Mouse (Mus musculus): ENCODE measurements around the gene Trim12a. TPM values are rescaled to one million over a fixed set of nuclear protein-coding genes. Genes with fewer than 3 reads are reported as not detected.
"Not testable (repeated sequence)": the region's sequence is repeated elsewhere in the genome, so short reads cannot be mapped to it uniquely, and the experiment has no call there.

Gene Trim12a
- polyA plus RNA-seq, 1 experiment from 2014 or later: 3.1 TPM

DNA sequence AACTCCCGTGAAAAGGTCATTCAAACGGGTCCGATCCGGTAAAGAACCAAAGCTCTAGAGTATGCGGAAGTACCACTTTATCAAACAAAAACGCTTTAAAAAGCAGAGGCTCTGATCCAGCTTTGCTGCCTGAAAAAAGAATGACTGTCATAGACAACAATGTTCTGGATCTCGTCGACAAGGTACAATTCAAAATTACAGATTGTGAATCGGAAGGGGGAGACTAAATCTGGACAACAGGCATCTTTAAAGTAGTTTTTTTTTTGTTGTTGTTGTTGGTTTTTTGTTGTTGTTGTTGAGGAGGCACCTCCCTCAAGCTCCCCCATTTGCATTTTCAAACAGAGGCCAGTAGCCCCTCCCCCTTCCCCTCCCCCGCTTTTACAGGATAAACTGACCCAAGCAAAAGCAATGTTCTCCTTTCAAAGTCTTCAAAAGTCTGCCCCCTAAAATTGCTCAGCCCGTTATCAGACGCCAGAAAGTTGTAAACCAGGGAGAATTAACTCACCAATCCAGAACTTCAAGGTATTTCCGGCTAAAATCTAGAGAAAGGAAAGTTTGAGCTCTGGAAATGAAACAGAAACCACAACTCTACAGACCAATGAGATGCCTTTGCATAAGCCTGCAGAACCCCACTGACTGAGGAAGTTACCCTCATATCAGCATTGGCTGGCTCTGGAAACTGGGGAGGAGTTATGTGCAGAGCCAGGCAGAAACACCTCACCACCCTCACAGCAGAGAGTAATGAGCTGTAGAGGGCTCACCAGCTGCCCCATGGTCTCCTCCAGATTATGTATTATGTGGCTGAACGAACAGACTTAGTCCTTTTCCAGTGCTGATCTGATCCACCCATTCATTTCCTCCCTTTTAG is 27.5 kb downstream of the Trim12a start, which contains the start of gene Trim5:
Trim5 (minus strand) TSS at position 519 of the 868 bp plus-strand sequence.
- not testable (repeated sequence) for H3K4me3 ChIP-seq; H3K36me3 ChIP-seq; H3K27me3 ChIP-seq; H3K27ac ChIP-seq (replicated peaks); H3K9ac ChIP-seq; ATAC-seq (ENCODE audit: low read depth); H3K9me3 ChIP-seq; H3K4me2 ChIP-seq; H3K4me1 ChIP-seq (replicated peaks)
- 48% methylated on average over 14 of the region's 14 CpGs for WGBS

DNA sequence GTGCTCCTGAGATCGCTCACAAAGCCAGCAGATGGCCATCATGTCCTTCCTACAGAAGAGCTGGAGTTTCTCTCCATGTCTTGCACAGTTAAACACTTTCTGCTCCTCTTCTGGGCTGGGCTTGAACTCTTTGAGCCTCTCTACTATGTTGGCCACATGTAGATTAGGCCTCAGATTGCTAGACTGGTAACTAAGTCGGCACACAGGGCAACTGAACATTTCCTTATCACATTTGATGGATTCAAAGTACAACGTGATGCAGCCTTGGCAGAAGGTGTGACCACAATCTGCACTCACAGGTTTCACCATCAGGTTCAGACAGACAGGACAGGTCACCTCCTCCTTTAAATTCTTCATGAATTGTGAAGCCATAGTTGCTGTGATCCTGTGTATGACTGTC is 35.9 kb downstream of the Trim12a start:
- not testable (repeated sequence) for H3K4me1 ChIP-seq (replicated peaks); H3K36me3 ChIP-seq; H3K9me3 ChIP-seq; H3K9ac ChIP-seq; H3K4me2 ChIP-seq; ATAC-seq (ENCODE audit: low read depth); H3K27me3 ChIP-seq; H3K27ac ChIP-seq (replicated peaks); H3K4me3 ChIP-seq
- WGBS: 85% methylated on average over 3 of the region's 3 CpGs

DNA sequence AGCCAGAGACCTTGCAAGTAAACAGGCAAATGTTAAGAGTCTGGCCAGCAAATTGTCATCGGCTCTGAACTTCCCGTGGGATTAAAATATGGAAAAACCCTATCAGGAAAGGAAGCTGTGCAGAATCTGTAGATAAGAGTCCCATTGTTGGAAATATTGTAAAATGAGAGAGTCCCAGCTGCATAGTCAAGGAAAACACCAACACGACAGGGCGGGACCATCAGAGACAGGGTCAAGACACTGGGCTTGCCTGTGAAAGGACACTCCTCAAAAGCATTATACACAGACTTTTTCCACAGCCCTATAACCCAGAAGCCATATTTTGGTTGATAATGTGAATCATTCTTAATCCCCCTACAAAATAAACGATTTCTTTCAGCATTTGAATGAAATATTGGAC is 49.9 kb downstream of the Trim12a start:
- not testable (repeated sequence) for H3K4me1 ChIP-seq (replicated peaks); H3K9ac ChIP-seq; ATAC-seq (ENCODE audit: low read depth); H3K9me3 ChIP-seq; H3K27ac ChIP-seq (replicated peaks); H3K4me2 ChIP-seq; H3K4me3 ChIP-seq; H3K27me3 ChIP-seq; H3K36me3 ChIP-seq
- WGBS: 89% methylated on average over 5 of the region's 5 CpGs

DNA sequence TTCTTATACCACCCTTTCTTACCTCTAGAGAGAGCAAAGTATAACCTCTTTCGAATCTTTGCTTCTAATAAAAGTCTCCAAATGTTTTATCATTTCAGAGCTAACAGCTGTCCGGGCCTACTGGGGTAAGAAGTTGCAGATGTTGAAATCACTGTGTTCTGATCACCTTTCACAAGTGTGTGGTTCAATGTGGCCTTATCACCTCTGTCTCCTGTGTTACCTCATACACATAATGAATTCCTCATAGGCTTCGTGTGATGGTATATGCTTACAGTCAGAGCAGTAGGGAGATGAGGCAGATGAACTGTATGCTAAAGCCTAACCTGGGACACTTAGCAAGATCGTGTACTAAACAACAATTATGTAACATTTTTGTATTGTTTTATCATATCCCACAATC is 54.9 kb downstream of the Trim12a start:
- H3K36me3 ChIP-seq, H3K27me3 ChIP-seq: not testable (repeated sequence)

More for the DNA sequence above, 54.9 kb downstream of the Trim12a start:
- H3K4me2 ChIP-seq; ATAC-seq (ENCODE audit: low read depth); H3K4me3 ChIP-seq; H3K9ac ChIP-seq; H3K4me1 ChIP-seq (replicated peaks); H3K27ac ChIP-seq (replicated peaks); H3K9me3 ChIP-seq: not testable (repeated sequence)
- 85% methylated on average over 4 of the region's 4 CpGs for WGBS

Other genes with a start within 250 kb of the Trim12a start
- not detected in 2 replicates for gene Olfr644, start 243.6 kb downstream of the Trim12a start, polyA plus RNA-seq (2015; fragmentation: Nextera tagmentation; extraction: Ambion mirVana)
- gene Olfr645, start 230.0 kb downstream of the Trim12a start, polyA plus RNA-seq (2015; fragmentation: Nextera tagmentation; extraction: Ambion mirVana): not detected in 2 replicates
- gene Olfr646, start 210.6 kb downstream of the Trim12a start, polyA plus RNA-seq (2015; fragmentation: Nextera tagmentation; extraction: Ambion mirVana): not detected in 2 replicates
- not detected in 2 replicates for gene Ubqln5, start 185.6 kb downstream of the Trim12a start, polyA plus RNA-seq (2015; fragmentation: Nextera tagmentation; extraction: Ambion mirVana)
- not detected in 2 replicates for gene Olfr643, start 178.1 kb downstream of the Trim12a start, polyA plus RNA-seq (2015; fragmentation: Nextera tagmentation; extraction: Ambion mirVana)
- not detected in 2 replicates for gene Ubqln3, start 172.2 kb downstream of the Trim12a start, polyA plus RNA-seq (2015; fragmentation: Nextera tagmentation; extraction: Ambion mirVana)
- gene Ubqlnl, start 164.9 kb downstream of the Trim12a start, polyA plus RNA-seq (2015; fragmentation: Nextera tagmentation; extraction: Ambion mirVana): not detected in 2 replicates
- gene Olfm5, start 150.6 kb downstream of the Trim12a start, polyA plus RNA-seq (2015; fragmentation: Nextera tagmentation; extraction: Ambion mirVana): not detected in 2 replicates
- 0.23 and 0.25 TPM in 2 replicates for gene Olfr648, start 132.1 kb downstream of the Trim12a start, polyA plus RNA-seq (2015; fragmentation: Nextera tagmentation; extraction: Ambion mirVana)
- gene Olfr649, start 119.5 kb downstream of the Trim12a start, polyA plus RNA-seq (2015; fragmentation: Nextera tagmentation; extraction: Ambion mirVana): not detected in 2 replicates
- 0.47 and 0.83 TPM in 2 replicates for gene Trim6, start 96.7 kb downstream of the Trim12a start, polyA plus RNA-seq (2015; fragmentation: Nextera tagmentation; extraction: Ambion mirVana)
- 0.84 TPM in 2 replicates for gene Trim34a, start 71.0 kb downstream of the Trim12a start, polyA plus RNA-seq (2015; fragmentation: Nextera tagmentation; extraction: Ambion mirVana)
- 0.08 and 0.14 TPM in 2 replicates for gene Trim5, start 27.4 kb downstream of the Trim12a start, polyA plus RNA-seq (2015; fragmentation: Nextera tagmentation; extraction: Ambion mirVana)
- not detected in 2 replicates for gene Trim34b, start 14.0 kb upstream of the Trim12a start, polyA plus RNA-seq (2015; fragmentation: Nextera tagmentation; extraction: Ambion mirVana)
- 1.2 and 1.4 TPM in 2 replicates for gene Trim12c, start 37.9 kb upstream of the Trim12a start, polyA plus RNA-seq (2015; fragmentation: Nextera tagmentation; extraction: Ambion mirVana)
- not detected in 2 replicates for gene Trim30b, start 54.4 kb upstream of the Trim12a start, polyA plus RNA-seq (2015; fragmentation: Nextera tagmentation; extraction: Ambion mirVana)
- gene Trim30c, start 85.4 kb upstream of the Trim12a start, polyA plus RNA-seq (2015; fragmentation: Nextera tagmentation; extraction: Ambion mirVana): 0.25 TPM in 1 of 2 replicates, not detected in the other
- gene Trim30a, start 149.7 kb upstream of the Trim12a start, polyA plus RNA-seq (2015; fragmentation: Nextera tagmentation; extraction: Ambion mirVana): 0.92 and 0.93 TPM in 2 replicates
- 0.08 and 0.28 TPM in 2 replicates for gene Trim30d, start 192.4 kb upstream of the Trim12a start, polyA plus RNA-seq (2015; fragmentation: Nextera tagmentation; extraction: Ambion mirVana)
- gene Olfr651, start 234.7 kb upstream of the Trim12a start, polyA plus RNA-seq (2015; fragmentation: Nextera tagmentation; extraction: Ambion mirVana): not detected in 2 replicates
- gene Olfr652, start 245.4 kb upstream of the Trim12a start, polyA plus RNA-seq (2015; fragmentation: Nextera tagmentation; extraction: Ambion mirVana): not detected in 2 replicates